Mouse (Mus musculus): ENCODE measurements at regions not wholly inside any gene's neighbourhood (a gene's known extent, or its start where the extent isn't known, plus 50 kb on each side); places are given as distances from the start of the nearest gene placed in this dataset.

DNA sequence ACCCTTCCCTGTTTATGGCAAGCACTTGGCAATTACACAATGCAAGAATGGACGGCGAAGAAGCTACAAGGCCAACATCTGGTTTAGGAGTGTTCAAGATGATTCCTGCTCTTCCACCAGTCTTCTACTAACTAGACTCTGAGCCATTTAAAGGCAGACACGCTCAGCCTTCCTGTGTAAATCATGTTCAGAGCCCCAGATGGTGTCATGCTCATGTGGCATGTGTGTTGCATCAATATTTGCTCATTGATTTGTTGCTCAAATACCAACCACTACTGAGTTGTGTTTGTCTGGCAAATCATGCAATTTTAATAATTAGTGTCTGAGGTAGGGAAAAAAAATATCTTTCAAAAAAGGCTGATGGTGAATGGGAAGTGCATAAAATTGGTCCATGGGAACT is 269.2 kb downstream of the Sox4 start:
- no peak for ATAC-seq
- Histone ChIP-seq H3K27me3 (replicated peaks; ENCODE audit: insufficient read depth, low read length) (no peaks in the 10 kb centered on the region), H3K27ac (ENCODE audit: low read length) (no peak overlapping the region), H3K9me3 (ENCODE audit: low read length) (no peaks in the 10 kb centered on the region), H3K4me2 (replicated peaks; ENCODE audit: low read depth, low read length) (no peak overlapping the region), H3K9ac (replicated peaks; ENCODE audit: low read depth) (no peak overlapping the region), H3K4me3 (ENCODE audit: low read depth, low read length) (no peak overlapping the region), H3K4me1 (ENCODE audit: insufficient read depth, low read depth, low read length) (peaks cover 4% of the 10 kb centered on the region; the same call in 1 of the 2 replicates), H3K36me3 (ENCODE audit: insufficient read depth, low read length) (no peaks in the 10 kb centered on the region)
- 89% methylated on average over 3 of the region's 3 CpGs for WGBS
- no peak for DNase-seq (ENCODE audit: low spot score)
- no peak for TF ChIP-seq CTCF (IDR thresholded peaks at IDR 0.05)
- TF ChIP-seq EP300 (IDR thresholded peaks at IDR 0.05): no peak

- WGBS: 66% methylated on average over 1 of the region's 1 CpGs
- no peaks in the 10 kb centered on the region for H3K27me3 ChIP-seq (replicated peaks; ENCODE audit: insufficient read depth, low read length)
- H3K4me1 ChIP-seq (ENCODE audit: insufficient read depth, low read depth, low read length): peaks cover 4% of the 10 kb centered on the region; the same call in 1 of the 2 replicates
Measured at GRCm38 (mm10) chr13:28680266-28680665, 273.2 kb downstream of the Sox4 start.

DNA sequence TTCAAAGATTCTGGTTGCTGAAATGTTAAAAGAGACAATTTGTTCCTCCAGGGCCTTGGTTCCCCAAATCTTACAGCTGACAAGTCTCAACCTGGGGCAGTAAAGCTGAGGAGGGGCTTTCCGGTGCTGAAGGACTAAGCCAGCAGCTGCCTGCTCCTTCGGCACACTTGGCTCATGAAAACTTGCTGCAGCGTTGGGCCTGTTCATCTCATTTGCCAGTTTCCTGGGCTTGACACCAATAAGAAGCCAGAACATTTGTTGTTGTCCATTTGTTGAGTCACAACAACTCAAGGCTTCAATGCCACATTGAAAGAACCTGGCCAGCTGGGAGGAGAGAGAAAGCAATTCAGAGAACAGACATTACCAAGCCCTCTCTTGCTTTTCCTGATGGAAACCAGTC is 279.9 kb downstream of the Sox4 start:
- no peak for ATAC-seq
- Histone ChIP-seq H3K4me1 (ENCODE audit: insufficient read depth, low read depth, low read length) (no peaks in the 10 kb centered on the region), H3K4me3 (ENCODE audit: low read depth, low read length) (no peak overlapping the region), H3K27ac (ENCODE audit: low read length) (no peak overlapping the region), H3K36me3 (ENCODE audit: insufficient read depth, low read length) (no peaks in the 10 kb centered on the region), H3K9ac (replicated peaks; ENCODE audit: low read depth) (no peak overlapping the region), H3K9me3 (ENCODE audit: low read length) (no peaks in the 10 kb centered on the region), H3K27me3 (replicated peaks; ENCODE audit: insufficient read depth, low read length) (no peaks in the 10 kb centered on the region), H3K4me2 (replicated peaks; ENCODE audit: low read depth, low read length) (no peak overlapping the region)
- 65% methylated on average over 3 of the region's 3 CpGs for WGBS
- no peak for DNase-seq (ENCODE audit: low spot score)
- TF ChIP-seq CTCF (IDR thresholded peaks at IDR 0.05) (no peak), EP300 (IDR thresholded peaks at IDR 0.05) (no peak)

More at GRCm38 (mm10) chr13:28680266-28680665, 273.2 kb downstream of the Sox4 start:
- Histone ChIP-seq H3K36me3 (ENCODE audit: insufficient read depth, low read length) (no peaks in the 10 kb centered on the region), H3K9ac (replicated peaks; ENCODE audit: low read depth) (no peak overlapping the region), H3K27ac (ENCODE audit: low read length) (no peak overlapping the region), H3K4me2 (replicated peaks; ENCODE audit: low read depth, low read length) (no peak overlapping the region), H3K9me3 (ENCODE audit: low read length) (no peaks in the 10 kb centered on the region), H3K4me3 (ENCODE audit: low read depth, low read length) (no peak overlapping the region)
- TF ChIP-seq CTCF (IDR thresholded peaks at IDR 0.05) (no peak), EP300 (IDR thresholded peaks at IDR 0.05) (no peak)
- no peak for DNase-seq (ENCODE audit: low spot score)
- ATAC-seq: no peak

GRCm38 (mm10) chr13:28671543-28671942 is 282.0 kb downstream of the Sox4 start:
- DNase-seq (ENCODE audit: low spot score): no peak

DNA sequence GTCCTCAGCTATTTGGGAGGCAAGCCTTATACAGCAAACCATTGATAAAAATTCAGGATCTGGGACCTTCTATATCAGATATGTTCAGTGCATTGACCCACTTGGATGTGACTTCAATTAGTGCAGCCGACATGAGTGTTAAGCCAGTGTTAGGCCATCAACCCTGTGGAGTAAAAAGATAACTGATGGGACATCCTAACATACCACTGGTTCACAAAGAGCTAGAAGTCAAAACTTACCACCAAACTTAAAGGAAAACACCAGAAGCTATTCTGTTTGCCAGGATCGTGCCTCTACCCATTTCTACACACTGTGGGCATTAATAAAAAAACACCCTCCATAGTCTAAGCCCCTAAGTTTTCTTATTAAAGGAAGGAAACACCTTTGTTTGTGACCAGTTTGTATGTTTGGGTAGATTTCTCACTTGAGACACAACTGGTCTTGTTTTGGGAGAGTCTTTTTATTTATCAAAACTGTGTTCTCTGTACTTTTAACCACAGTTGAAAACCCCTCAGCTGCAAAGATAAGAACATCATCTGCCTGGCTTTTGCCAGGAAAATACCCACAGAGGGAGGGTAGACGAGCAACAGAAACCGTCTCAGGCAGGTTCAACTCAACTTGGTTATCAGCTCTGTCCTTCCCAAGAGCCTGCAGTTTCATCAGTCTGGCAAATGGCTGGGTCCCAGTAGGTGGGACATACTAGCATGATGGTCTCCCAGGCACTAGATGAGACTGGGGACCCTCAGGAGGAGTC is 283.5 kb downstream of the Sox4 start:
- no peak overlapping the region for H3K27ac ChIP-seq (ENCODE audit: low read length)
- H3K27me3 ChIP-seq (replicated peaks; ENCODE audit: insufficient read depth, low read length): no peaks in the 10 kb centered on the region
- ATAC-seq (no peak), DNase-seq (ENCODE audit: low spot score) (no peak)
- TF ChIP-seq CTCF (IDR thresholded peaks at IDR 0.05): no peak
- no peak for TF ChIP-seq EP300 (IDR thresholded peaks at IDR 0.05)
- WGBS: 86% methylated on average over 4 of the region's 4 CpGs
- H3K9ac ChIP-seq (replicated peaks; ENCODE audit: low read depth): no peak overlapping the region
- H3K4me2 ChIP-seq (replicated peaks; ENCODE audit: low read depth, low read length): no peak overlapping the region
- no peaks in the 10 kb centered on the region for H3K9me3 ChIP-seq (ENCODE audit: low read length)
- H3K4me1 ChIP-seq (ENCODE audit: insufficient read depth, low read depth, low read length): no peaks in the 10 kb centered on the region
- H3K4me3 ChIP-seq (ENCODE audit: low read depth, low read length): no peak overlapping the region
- H3K36me3 ChIP-seq (ENCODE audit: insufficient read depth, low read length): no peaks in the 10 kb centered on the region

More at GRCm38 (mm10) chr13:28671543-28671942, 282.0 kb downstream of the Sox4 start:
- TF ChIP-seq CTCF (IDR thresholded peaks at IDR 0.05): no peak
- TF ChIP-seq EP300 (IDR thresholded peaks at IDR 0.05): no peak
- 49% methylated on average over 11 of the region's 11 CpGs for WGBS
- Histone ChIP-seq H3K4me1 (ENCODE audit: insufficient read depth, low read depth, low read length) (no peaks in the 10 kb centered on the region), H3K27ac (ENCODE audit: low read length) (no peak overlapping the region), H3K4me3 (ENCODE audit: low read depth, low read length) (no peak overlapping the region), H3K9me3 (ENCODE audit: low read length) (no peaks in the 10 kb centered on the region), H3K9ac (replicated peaks; ENCODE audit: low read depth) (no peak overlapping the region), H3K4me2 (replicated peaks; ENCODE audit: low read depth, low read length) (no peak overlapping the region), H3K27me3 (replicated peaks; ENCODE audit: insufficient read depth, low read length) (no peaks in the 10 kb centered on the region), H3K36me3 (ENCODE audit: insufficient read depth, low read length) (no peaks in the 10 kb centered on the region)
- no peak for ATAC-seq

DNA sequence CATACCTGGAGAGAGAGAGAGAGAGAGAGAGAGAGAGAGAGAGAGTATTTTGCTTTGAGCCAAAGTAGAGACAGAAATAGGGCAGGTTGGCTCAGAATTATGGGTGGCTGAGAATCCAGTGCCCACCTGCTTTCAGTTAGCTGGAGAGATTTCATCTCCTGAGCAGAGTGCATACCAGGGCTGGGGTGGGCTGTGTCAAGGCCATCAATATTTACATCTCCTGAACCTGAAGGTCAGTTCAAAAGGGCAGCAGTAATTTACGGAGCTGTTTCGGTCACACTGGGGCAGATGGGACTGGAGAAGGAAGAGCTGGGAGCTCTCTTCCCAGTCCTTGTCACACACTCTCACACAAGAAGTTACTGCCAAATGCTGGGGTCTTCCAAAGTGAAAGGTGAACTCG is 286.7 kb downstream of the Sox4 start:
- Histone ChIP-seq H3K9me3 (ENCODE audit: low read length) (no peaks in the 10 kb centered on the region), H3K4me1 (ENCODE audit: insufficient read depth, low read depth, low read length) (no peaks in the 10 kb centered on the region), H3K36me3 (ENCODE audit: insufficient read depth, low read length) (no peaks in the 10 kb centered on the region), H3K27me3 (replicated peaks; ENCODE audit: insufficient read depth, low read length) (no peaks in the 10 kb centered on the region), H3K9ac (replicated peaks; ENCODE audit: low read depth) (no peak overlapping the region), H3K4me3 (ENCODE audit: low read depth, low read length) (no peak overlapping the region), H3K4me2 (replicated peaks; ENCODE audit: low read depth, low read length) (no peak overlapping the region), H3K27ac (ENCODE audit: low read length) (no peak overlapping the region)
- no peak for TF ChIP-seq EP300 (IDR thresholded peaks at IDR 0.05)
- TF ChIP-seq CTCF (IDR thresholded peaks at IDR 0.05): no peak
- ATAC-seq: no peak
- WGBS: 53% methylated on average over 3 of the region's 3 CpGs
- no peak for DNase-seq (ENCODE audit: low spot score)

All from lung, postnatal 0 days (tissue).